Mouse (Mus musculus) midbrain, embryonic 16.5 days (tissue): ENCODE data around the gene Fnd3c2. TPM values are rescaled to one million over a fixed set of nuclear protein-coding genes. Genes with fewer than 3 reads are reported as not detected.
A peak's percentile ranks its signal among the peaks of the same experiment; 100 is the strongest.

Experiments
- ATAC-seq: fragments of 200-750 bp; cut with Nextera tagmentation; 2 replicates; pipeline ENCODE4 v1.8.0; 2017; ENCODE audit warnings: moderate TSS enrichment
- H3K27ac ChIP-seq: fragments of 300-500 bp; sonication (generic); 2 replicates; pipeline ENCODE4 v1.5.1; 2014; ENCODE audit warnings: mild to moderate bottlenecking, low read length, mixed read lengths
- H3K27me3 ChIP-seq: fragments of 300-500 bp; sonication (generic); 2 replicates; pipeline ENCODE4 v1.6.1; 2014; ENCODE audit warnings: low read depth, low read length, mixed read lengths; ENCODE audit not compliant: control insufficient read depth, insufficient read depth
- H3K36me3 ChIP-seq: fragments of 300-500 bp; sonication (generic); 2 replicates; pipeline ENCODE4 v1.6.1; 2014; ENCODE audit warnings: mild to moderate bottlenecking, low read length, moderate library complexity, mixed read lengths; ENCODE audit not compliant: control insufficient read depth, insufficient read depth
- H3K4me1 ChIP-seq: fragments of 300-500 bp; sonication (generic); 2 replicates; pipeline ENCODE4 v1.6.1; 2014; ENCODE audit warnings: mild to moderate bottlenecking, low read length, mixed read lengths; ENCODE audit not compliant: control insufficient read depth, insufficient read depth
- H3K4me2 ChIP-seq: fragments of 300-500 bp; sonication (generic); 2 replicates; pipeline ENCODE4 v1.6.1; 2014; ENCODE audit warnings: mild to moderate bottlenecking, low read length, mixed read lengths
- H3K4me3 ChIP-seq: fragments of 300-500 bp; sonication (generic); 2 replicates; pipeline ENCODE4 v1.5.1; 2014; ENCODE audit warnings: low read depth, mild to moderate bottlenecking, low read length, moderate library complexity, mixed read lengths
- H3K9ac ChIP-seq: fragments of 300-500 bp; sonication (generic); 2 replicates; pipeline ENCODE4 v1.6.1; 2014; ENCODE audit warnings: low read depth, low read length, mixed read lengths
- H3K9me3 ChIP-seq: fragments of 300-500 bp; sonication (generic); replicated peaks from 2 replicates; pipeline ENCODE4 v1.6.1; 2014; ENCODE audit warnings: mild to moderate bottlenecking, low read length, mixed read lengths; ENCODE audit not compliant: control insufficient read depth, poor library complexity, severe bottlenecking
- WGBS: fragments of 180-500 bp; shearing (Covaris S2); extraction: QIAGEN DNeasy Blood & Tissue Kit; methylation state at CpG from one replicate; pipeline ENCODE4 v1.1.7; 2014; 5-methylcytosine and 5-hydroxymethylcytosine counted together
- polyA plus RNA-seq: library from polyadenylated mRNA; unstranded; fragments of >200 nt; fragmentation: Nextera tagmentation; extraction: Ambion mirVana; gene quantifications from 2 replicates; pipeline ENCODE4 v1.2.1, GENCODE M21; 2015

The Fnd3c2 gene
- polyA plus RNA-seq, 1 experiment from 2014 or later: not detected

GRCm38 (mm10) chrX:106189356-106189755 lies 65.8 kb downstream of the Fnd3c2 start:
- no peaks in the 10 kb centered on the region for H3K36me3 ChIP-seq
- peaks cover 15% of the 10 kb centered on the region for H3K4me1 ChIP-seq
- no peak overlapping the region for H3K27ac ChIP-seq
- WGBS: 52% methylated on average over 5 of the region's 5 CpGs
- no peak overlapping the region for H3K9ac ChIP-seq
- no peak for ATAC-seq
- no peaks in the 10 kb centered on the region for H3K9me3 ChIP-seq
- H3K4me2 ChIP-seq: peak overlapping the region; percentile 60
- no peak overlapping the region for H3K4me3 ChIP-seq
- no peaks in the 10 kb centered on the region for H3K27me3 ChIP-seq

- Histone ChIP-seq H3K4me1 (peaks cover 15% of the 10 kb centered on the region), H3K4me3 (peak overlapping the region; percentile 44), H3K9me3 (no peaks in the 10 kb centered on the region), H3K9ac (peak overlapping the region; percentile 57), H3K27me3 (no peaks in the 10 kb centered on the region), H3K4me2 (peak overlapping the region; percentile 60), H3K27ac (peak overlapping the region; percentile 25), H3K36me3 (no peaks in the 10 kb centered on the region)
- WGBS: 13% methylated on average over 12 of the region's 12 CpGs
- no peak for ATAC-seq
Observed at GRCm38 (mm10) chrX:106187737-106188136, 67.4 kb downstream of the Fnd3c2 start.

GRCm38 (mm10) chrX:106186713-106187649 lies 68.2 kb downstream of the Fnd3c2 start, which contains the start of gene Pgk1:
Gene Pgk1 (plus strand): TSS chrX:106187100.
- H3K4me1 ChIP-seq: peaks cover 15% of the 10 kb centered on the region
- peak within 1 kb of the TSS; percentile 60 for H3K9ac ChIP-seq
- H3K4me3 ChIP-seq: peak within 1 kb of the TSS; percentile 44
- ATAC-seq: peak; percentile 99
- H3K27me3 ChIP-seq: no peaks in the 10 kb centered on the region
- H3K36me3 ChIP-seq: no peaks in the 10 kb centered on the region
- H3K27ac ChIP-seq: peak within 1 kb of the TSS; percentile 87
- no peaks in the 10 kb centered on the region for H3K9me3 ChIP-seq
- H3K4me2 ChIP-seq: peak within 1 kb of the TSS; percentile 60
- 13% methylated on average over 51 of the region's 55 CpGs for WGBS

- Histone ChIP-seq H3K4me2 (peak overlapping the region; percentile 44; the same call in 1 of the 2 replicates), H3K27ac (peak overlapping the region; percentile 87), H3K4me3 (no peak overlapping the region), H3K4me1 (peaks cover 15% of the 10 kb centered on the region), H3K36me3 (no peaks in the 10 kb centered on the region), H3K27me3 (no peaks in the 10 kb centered on the region), H3K9me3 (no peaks in the 10 kb centered on the region), H3K9ac (no peak overlapping the region)
- WGBS: 22% methylated on average over 5 of the region's 5 CpGs
- ATAC-seq: no peak
Observed at GRCm38 (mm10) chrX:106185706-106186105, 69.5 kb downstream of the Fnd3c2 start.

Other genes with a start within 250 kb of the Fnd3c2 start
- gene Magt1, start 243.5 kb downstream of the Fnd3c2 start, polyA plus RNA-seq: 19.0 and 19.9 TPM in 2 replicates
- 344 and 380 TPM in 2 replicates for gene Cox7b, start 239.7 kb downstream of the Fnd3c2 start, polyA plus RNA-seq
- gene Atp7a, start 228.1 kb downstream of the Fnd3c2 start, polyA plus RNA-seq: 13.9 and 15.4 TPM in 2 replicates
- gene Tlr13, start 112.2 kb downstream of the Fnd3c2 start, polyA plus RNA-seq: 0.19 and 0.24 TPM in 2 replicates
- gene Pgk1, start 68.3 kb downstream of the Fnd3c2 start, polyA plus RNA-seq: 252 and 278 TPM in 2 replicates
- gene Taf9b, start 34.2 kb downstream of the Fnd3c2 start, polyA plus RNA-seq: 19.2 and 20.0 TPM in 2 replicates
- gene Fndc3c1, start 230.0 kb upstream of the Fnd3c2 start, polyA plus RNA-seq: 0.11 and 0.34 TPM in 2 replicates